Mouse (Mus musculus) ES-E14 (cell line): Measurements from ENCODE around the gene Polr2l. TPM values are rescaled to one million over a fixed set of nuclear protein-coding genes. Genes with fewer than 3 reads are reported as not detected.
A peak's percentile ranks its signal among the peaks of the same experiment; 100 is the strongest.

Experiments used
- DNase-seq: peaks from one replicate; pipeline ENCODE4 v3.0.0-alpha.2; 2013; ENCODE audit warnings: low read depth, low spot score
- H3K27ac ChIP-seq: 2 replicates; pipeline ENCODE4 v1.5.1; 2012; ENCODE audit warnings: low read depth, mild to moderate bottlenecking, low read length, moderate library complexity, mixed read lengths; ENCODE audit not compliant: poor library complexity, insufficient read depth, severe bottlenecking
- H3K36me3 ChIP-seq: 2 replicates; pipeline ENCODE4 v1.6.1; 2012; ENCODE audit warnings: mild to moderate bottlenecking, low read length, moderate library complexity, mixed read lengths; ENCODE audit not compliant: control insufficient read depth, poor library complexity, insufficient read depth, severe bottlenecking
- H3K4me1 ChIP-seq, 2 experiments: fragments of 150-350 bp in 1 of 2; sonication (generic) in 1 of 2; 2 replicates each; pipeline ENCODE4 v1.6.1; 2012; ENCODE audit warnings: low read length in 2 of 2, mild to moderate bottlenecking in 1 of 2, mixed read lengths in 1 of 2; ENCODE audit not compliant: control insufficient read depth in 2 of 2, insufficient read depth in 2 of 2, poor library complexity in 1 of 2
- H3K4me3 ChIP-seq, 2 experiments: fragments of 150-350 bp in 1 of 2; sonication (generic) in 1 of 2; 2 replicates each; pipeline ENCODE4 v1.5.1; 2012; ENCODE audit warnings: low read length in 2 of 2, low read depth in 1 of 2, mild to moderate bottlenecking in 1 of 2, mixed read lengths in 1 of 2; ENCODE audit not compliant: insufficient read depth in 1 of 2, poor library complexity in 1 of 2, severe bottlenecking in 1 of 2
- H3K9ac ChIP-seq: 2 replicates; pipeline ENCODE4 v1.6.1; 2012; ENCODE audit warnings: low read depth, mild to moderate bottlenecking, low read length, mixed read lengths; ENCODE audit not compliant: poor library complexity, insufficient read depth, severe bottlenecking
- H3K9me3 ChIP-seq: fragments of 150-350 bp; sonication (generic); 2 replicates; pipeline ENCODE4 v1.6.1; 2012; ENCODE audit warnings: low read depth, mild to moderate bottlenecking, low read length; ENCODE audit not compliant: control insufficient read depth, insufficient read depth
- CHD2 ChIP-seq: IDR thresholded peaks from 2 replicates; pipeline ENCODE4 v1.6.1; 2014; ENCODE audit warnings: mild to moderate bottlenecking, low read depth, low read length, inconsistent platforms
- HCFC1 ChIP-seq: IDR thresholded peaks from 2 replicates; pipeline ENCODE4 v1.6.1; 2012; ENCODE audit warnings: low read length, inconsistent platforms, borderline replicate concordance; ENCODE audit not compliant: insufficient read depth
- MAFK ChIP-seq: IDR thresholded peaks from 2 replicates; pipeline ENCODE4 v1.6.1; 2014; ENCODE audit warnings: mild to moderate bottlenecking, low read depth, low read length, inconsistent platforms; ENCODE audit not compliant: insufficient read depth
- ZC3H11A ChIP-seq: IDR thresholded peaks from 2 replicates; pipeline ENCODE4 v1.6.1; 2012; ENCODE audit warnings: low read depth, mild to moderate bottlenecking, inconsistent platforms, low read length, borderline replicate concordance
- ZNF384 ChIP-seq: IDR thresholded peaks from 2 replicates; pipeline ENCODE4 v1.6.1; 2012; ENCODE audit warnings: low read depth, low read length, inconsistent platforms
- in situ Hi-C, 2 experiments: fragments of 600-800 bp; cut with MboI; formaldehyde crosslinking; loops; one replicate each; pipeline ENCODE4 v1.15.1; 2025; ENCODE audit warnings: low sequenced_read_pairs in 2 of 2, inconsistent platforms in 1 of 2; ENCODE audit not compliant: unreplicated experiment in 2 of 2
- total RNA-seq: library from RNA; depleted of rRNA; stranded (reverse); fragments of 300-350 nt; gene quantifications from 2 replicates; pipeline ENCODE4 v1.2.3, GENCODE M21; 2012

Gene Polr2l
- total RNA-seq, 1 experiment: 120 TPM

- no peak for DNase-seq
- Histone ChIP-seq H3K9ac (no peak overlapping the region), H3K36me3 (no peaks in the 10 kb centered on the region; the same call in 1 of the 2 replicates), H3K9me3 (no peaks in the 10 kb centered on the region), H3K27ac (no peak overlapping the region), H3K4me3 (no peak overlapping the region), H3K4me1 (peaks cover 0 to 5% of the 10 kb centered on the region in 2 experiments; a peak in 1 of 4 replicates)
- TF ChIP-seq CHD2 (no peak), HCFC1 (no peak), ZC3H11A (no peak), ZNF384 (no peak), MAFK (no peak)
- in situ Hi-C loops: no loop called here
Observed at GRCm38 (mm10) chr7:141510196-141510595, 35.3 kb upstream of the Polr2l start.

- no peak overlapping the region for H3K9ac ChIP-seq
- no peak for DNase-seq
- no peak for TF ChIP-seq CHD2
- in situ Hi-C loops: no loop called here
- no peak overlapping the region for H3K4me3 ChIP-seq
- no peaks in the 10 kb centered on the region; the same call in 1 of the 2 replicates for H3K36me3 ChIP-seq
- peaks cover 0 to 3% of the 10 kb centered on the region in 2 experiments; a peak in 1 of 4 replicates for H3K4me1 ChIP-seq
- H3K27ac ChIP-seq: no peak overlapping the region
- H3K9me3 ChIP-seq: no peaks in the 10 kb centered on the region
Observed at GRCm38 (mm10) chr7:141508160-141508559, 33.2 kb upstream of the Polr2l start.

- Histone ChIP-seq H3K4me1 (no peaks in the 10 kb centered on the region), H3K9me3 (no peaks in the 10 kb centered on the region), H3K9ac (no peak overlapping the region), H3K36me3 (no peaks in the 10 kb centered on the region; the same call in 1 of the 2 replicates), H3K27ac (no peak overlapping the region), H3K4me3 (no peak overlapping the region)
- TF ChIP-seq ZNF384 (no peak), MAFK (no peak), ZC3H11A (no peak), HCFC1 (no peak), CHD2 (no peak)
- in situ Hi-C loops: no loop called here
- no peak for DNase-seq
Observed at GRCm38 (mm10) chr7:141506278-141506677, 31.3 kb upstream of the Polr2l start.

GRCm38 (mm10) chr7:141502556-141502905 lies 27.6 kb upstream of the Polr2l start:
- no peak overlapping the region for H3K9ac ChIP-seq
- no peak for DNase-seq

GRCm38 (mm10) chr7:141501820-141502555 lies 27.1 kb upstream of the Polr2l start:
- Histone ChIP-seq H3K4me1 (no peaks in the 10 kb centered on the region), H3K9ac (no peak overlapping the region), H3K9me3 (no peaks in the 10 kb centered on the region), H3K27ac (no peak overlapping the region), H3K4me3 (no peak overlapping the region), H3K36me3 (no peaks in the 10 kb centered on the region)
- in situ Hi-C loops: no loop called here
- no peak for DNase-seq
- TF ChIP-seq CHD2 (no peak), MAFK (peak; percentile 78)

More at GRCm38 (mm10) chr7:141502556-141502905, 27.6 kb upstream of the Polr2l start:
- Histone ChIP-seq H3K4me3 (no peak overlapping the region), H3K27ac (no peak overlapping the region), H3K9me3 (no peaks in the 10 kb centered on the region), H3K4me1 (no peaks in the 10 kb centered on the region), H3K36me3 (no peaks in the 10 kb centered on the region)
- TF ChIP-seq ZC3H11A: no peak
- no peak for TF ChIP-seq CHD2
- TF ChIP-seq MAFK: no peak
- in situ Hi-C loops: no loop called here
